Mouse (Mus musculus) urinary bladder, postnatal 25 days (tissue): ENCODE data around the gene Aip.
"Not testable (repeated sequence)": the region's sequence is repeated elsewhere in the genome, so short reads cannot be mapped to it uniquely, and the experiment has no call there.

Experiments
- DNase-seq: peaks from one replicate; pipeline ENCODE4 v3.0.0; 2022; ENCODE audit warnings: low spot score

Aip gene

DNA sequence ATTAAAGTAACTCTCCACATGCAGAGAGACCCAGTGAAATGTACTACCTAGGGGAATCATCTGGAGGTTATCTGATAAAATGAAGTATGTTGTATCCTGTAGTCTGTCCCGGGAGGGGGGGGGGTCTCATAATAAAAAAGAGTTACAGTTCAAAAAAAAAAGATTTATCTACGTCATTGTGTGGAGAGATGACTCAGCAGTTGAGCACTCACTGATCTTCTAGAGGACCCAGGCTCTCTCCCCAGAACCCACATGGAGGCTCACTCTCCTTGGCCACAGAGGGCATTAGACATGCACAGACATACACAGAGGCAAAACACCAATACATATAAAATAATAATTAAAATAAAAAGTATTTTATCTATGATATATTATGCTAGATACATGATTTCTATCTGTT lies 34.3 kb downstream of the Aip start:
- no peak for DNase-seq

DNA sequence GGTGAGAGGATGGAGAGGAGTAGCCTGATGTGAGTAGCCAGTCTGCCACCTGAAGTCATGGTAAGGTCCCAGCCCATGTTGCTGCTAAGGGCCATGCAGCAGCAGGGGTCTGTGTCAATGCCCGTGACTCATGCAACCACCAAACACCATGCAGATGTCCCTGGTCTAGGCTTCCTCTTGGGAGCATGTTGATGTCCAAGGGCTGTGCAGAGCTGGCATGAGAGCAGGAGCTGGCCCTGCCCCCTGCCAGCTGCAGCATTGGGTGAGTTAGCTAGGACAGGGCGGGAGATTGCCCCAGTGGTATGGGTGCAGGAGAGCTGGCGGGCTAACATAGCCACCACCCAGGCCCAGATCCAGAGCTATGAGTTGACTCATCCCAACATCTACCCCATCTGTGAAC lies 35.2 kb downstream of the Aip start:
- no peak for DNase-seq

DNA sequence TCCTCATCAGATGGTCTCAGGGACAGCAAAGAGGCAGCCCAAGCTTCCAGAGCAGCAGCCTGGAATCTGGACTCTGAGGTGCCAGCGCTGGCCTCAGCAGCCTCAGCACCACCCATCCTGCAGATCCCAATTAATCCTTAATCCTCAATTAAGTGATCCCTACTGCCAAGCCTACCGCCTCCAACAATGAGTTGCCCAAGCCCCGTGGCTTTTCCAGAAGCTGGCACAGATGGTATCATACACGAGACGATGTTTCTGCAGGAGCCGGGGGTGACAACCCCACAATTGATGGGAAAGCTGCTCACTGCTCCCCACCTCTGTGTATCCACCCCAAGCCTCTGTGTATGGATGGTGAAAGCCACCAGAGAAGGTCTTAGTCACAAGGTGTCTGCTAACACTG lies 36.5 kb downstream of the Aip start:
- no peak for DNase-seq

DNA sequence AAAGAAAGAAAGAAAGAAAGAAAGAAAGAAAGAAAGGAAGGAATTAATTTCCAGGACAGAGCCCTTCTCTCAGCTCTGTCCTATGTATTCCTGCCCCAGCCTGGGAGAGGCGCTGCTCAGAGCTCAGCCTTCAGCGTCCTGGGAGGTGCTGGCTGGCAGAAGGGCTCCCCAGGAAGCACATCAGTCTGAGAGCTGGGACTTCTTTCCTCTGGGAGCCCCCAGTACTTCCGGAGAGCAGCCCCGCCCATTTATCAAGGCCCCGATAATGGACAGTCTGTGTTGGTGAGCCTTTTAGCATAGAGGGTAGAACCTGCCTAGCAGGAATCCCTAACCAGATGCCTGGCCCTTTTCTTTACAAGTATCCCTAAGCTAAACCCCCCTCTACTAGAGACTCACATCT lies 37.5 kb downstream of the Aip start:
- no peak for DNase-seq

DNA sequence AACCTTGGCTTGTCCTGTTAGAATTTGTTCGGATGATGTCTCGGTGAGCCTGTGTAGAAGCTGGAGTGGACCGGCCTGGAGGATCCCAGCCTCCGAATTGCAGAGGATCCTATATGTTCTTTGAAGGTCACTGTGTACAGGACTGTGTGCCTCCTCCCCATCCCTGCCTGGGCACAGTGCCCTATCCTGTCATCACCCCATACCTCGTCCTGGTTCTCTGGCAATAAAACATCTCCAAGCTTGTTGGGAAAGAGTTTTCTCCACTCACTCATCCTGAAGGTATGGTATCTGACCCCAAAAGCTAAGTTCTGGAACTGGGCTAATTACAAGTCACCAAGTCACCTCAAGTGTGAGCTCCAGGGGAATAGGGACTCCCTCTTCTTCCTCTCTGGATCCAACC lies 38.6 kb downstream of the Aip start:
- DNase-seq = no peak

DNA sequence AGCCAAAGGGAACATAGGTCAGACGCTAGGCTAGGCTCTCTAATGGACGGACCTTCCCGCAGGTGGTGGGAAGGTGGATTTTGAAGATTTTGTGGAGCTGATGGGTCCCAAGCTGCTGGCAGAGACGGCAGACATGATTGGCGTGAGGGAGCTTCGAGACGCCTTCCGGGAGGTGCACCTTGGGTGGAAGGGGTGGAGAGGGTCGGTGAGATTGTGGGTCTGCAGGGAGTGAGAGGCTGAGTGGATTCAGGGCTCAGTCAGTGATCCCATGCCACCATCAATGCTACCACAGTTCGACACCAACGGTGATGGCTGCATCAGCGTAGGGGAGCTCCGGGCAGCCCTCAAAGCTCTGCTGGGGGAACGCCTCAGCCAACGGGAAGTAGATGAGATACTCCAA lies 39.5 kb downstream of the Aip start:
- no peak for DNase-seq

DNA sequence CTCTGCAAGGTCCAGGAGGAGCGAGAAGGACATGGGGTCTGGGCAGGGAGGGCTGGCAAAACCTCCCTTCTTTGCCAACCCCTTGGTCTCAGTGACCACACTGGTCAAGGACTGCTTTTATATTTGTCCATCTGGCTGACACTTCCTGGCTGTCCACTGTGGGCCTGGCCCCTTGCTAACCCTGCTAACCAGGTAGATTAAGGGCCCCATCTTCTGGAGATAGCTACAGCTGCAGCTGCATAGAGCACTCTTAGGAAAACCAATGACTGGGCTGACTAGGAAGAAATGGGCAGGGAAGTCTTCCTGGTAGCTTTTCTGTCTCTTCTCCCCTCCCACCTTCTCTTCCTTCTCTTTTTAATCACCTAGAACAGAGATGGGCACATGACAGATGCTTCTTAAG lies 40.7 kb downstream of the Aip start:
- DNase-seq = no peak

DNA sequence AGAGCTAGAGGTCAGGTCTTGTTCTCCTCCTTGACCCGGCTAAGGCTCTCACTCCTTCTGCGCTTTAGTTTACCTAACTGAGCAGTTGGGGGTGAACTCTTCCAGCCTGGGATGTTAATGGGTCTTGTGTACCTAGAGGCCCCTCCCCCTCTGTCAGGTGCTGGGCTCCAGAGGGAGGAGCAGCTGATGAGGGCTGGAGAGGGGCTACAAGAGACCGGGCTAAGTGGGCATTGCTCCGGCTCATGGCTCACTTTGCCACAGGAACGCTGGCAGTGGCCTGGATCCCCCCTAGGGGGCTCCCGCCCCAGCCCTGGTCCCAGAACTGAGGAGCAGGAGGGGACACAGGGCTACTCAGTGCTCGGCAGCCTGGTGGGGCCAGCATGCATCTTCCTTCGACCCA lies 41.8 kb downstream of the Aip start:
- no peak for DNase-seq

DNA sequence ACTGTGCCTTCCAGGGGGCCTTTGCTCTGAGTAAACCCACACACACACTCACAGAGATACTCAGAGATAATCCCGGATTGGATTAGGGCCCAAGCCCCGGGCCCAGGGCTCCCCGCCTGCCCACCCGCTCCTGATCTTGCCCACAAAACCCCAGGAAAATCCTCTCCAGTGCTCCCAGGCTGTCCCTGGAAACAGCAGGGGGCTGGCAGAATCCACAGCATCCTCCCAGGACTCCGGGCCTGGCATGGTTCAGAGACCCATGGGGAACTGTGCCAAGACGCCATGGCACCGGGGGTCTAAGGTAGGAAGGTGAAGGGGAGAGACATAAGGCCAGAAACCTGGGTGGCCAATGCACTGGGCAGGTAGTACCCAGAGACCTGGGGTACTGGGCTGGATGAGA lies 42.3 kb downstream of the Aip start:
- no peak for DNase-seq

DNA sequence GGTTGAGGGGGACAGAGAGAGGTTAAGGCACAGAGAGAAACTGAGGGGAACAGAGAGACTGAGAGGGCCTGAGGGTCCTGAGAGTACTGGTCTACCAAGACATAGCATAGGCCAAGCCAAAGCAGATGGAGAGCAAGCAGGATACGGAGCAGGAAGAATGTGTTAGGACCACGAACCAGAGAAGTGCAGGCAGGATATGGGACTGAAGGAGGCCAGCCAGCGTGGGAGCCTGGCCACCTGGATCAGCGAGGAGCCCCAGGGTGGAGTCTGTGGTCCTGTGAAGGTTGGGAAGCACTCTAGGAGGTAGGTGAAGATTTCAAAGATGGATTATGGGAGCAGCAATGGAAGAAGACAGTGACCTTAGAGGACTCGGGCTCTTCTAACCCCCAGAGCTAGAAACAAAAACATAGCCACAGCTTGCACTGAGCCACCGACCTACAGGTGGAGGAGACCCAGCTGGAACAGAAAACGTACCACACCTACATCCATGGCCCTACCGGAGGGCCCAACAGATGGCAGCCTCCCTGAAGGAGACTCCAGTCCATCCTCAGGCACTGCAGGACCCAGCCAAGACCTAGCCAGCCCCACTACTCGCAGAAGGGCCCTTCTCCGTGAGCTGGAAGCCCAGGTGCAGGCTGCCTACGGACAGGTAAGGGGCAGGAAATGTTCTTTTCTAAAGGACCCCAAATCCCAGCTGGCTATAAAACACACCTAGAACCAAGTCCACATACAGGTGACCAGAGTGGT lies 43.3 kb downstream of the Aip start:
- no peak for DNase-seq

DNA sequence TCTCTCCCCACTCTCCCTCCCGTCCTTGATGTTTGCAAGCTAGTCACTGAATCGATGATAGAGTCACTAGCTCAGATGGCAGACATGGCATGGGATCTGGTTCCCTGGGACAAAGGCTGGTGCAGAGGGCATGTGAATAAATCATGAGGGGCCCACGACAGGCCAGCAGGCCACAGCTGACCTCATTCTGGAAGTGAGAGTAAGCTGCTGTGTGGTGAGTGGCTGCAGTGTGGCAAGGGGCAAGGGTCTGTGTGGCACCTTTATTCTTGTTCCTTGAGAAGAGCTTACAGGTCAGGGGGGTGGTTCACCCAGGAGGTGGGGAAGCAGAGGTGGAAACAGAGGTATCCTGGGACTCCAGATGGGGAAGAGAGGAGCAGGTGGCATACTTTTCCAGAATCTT lies 44.3 kb downstream of the Aip start, which contains the start of gene Cabp2:
Gene Cabp2, plus strand, starts transcription at position 185 of the 400 bp plus-strand sequence.
- DNase-seq = no peak

DNA sequence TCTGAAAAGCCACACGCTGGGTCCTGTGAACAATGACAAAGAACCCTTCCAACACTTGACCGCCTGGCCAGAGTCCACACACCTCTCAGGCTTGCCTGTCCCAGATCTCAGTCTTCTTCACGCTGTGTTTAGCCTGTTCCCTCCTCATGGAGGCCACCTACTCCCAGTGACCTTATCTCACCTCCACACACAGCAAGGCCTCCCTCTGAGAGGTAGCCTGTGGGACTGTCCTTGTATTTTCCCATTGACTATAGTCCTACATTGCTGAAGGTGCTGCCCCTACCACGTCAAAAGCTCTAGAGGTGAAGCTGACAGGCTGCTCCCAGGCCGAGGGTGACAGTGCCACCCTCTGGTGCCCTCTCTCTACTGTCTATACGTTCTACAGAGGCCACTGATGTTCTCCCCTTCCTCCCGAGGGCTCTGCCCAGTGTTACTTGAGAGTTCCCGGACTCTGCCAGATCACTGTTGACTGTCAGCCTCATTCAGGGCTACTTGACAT lies 45.1 kb downstream of the Aip start:
- DNase-seq = no peak

DNA sequence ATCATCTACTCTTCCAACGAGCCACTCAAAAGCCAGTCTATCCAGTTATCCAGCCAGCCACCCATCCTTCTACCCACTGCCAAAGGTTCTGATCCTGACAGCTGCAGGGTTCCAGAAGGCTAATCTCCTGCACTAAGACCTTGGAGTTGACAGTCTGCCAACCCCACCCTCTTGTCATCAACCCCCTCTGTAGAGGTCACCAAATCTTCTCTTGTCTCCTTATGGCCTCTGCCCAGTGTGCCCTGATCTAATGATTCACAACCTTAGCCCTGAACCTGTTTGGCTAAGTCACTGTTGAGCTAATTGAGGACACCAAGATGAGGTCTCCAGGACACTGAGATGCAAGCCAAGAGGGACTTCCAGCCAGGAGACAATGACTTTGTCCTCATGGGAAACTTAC lies 46.1 kb downstream of the Aip start:
- no peak for DNase-seq

DNA sequence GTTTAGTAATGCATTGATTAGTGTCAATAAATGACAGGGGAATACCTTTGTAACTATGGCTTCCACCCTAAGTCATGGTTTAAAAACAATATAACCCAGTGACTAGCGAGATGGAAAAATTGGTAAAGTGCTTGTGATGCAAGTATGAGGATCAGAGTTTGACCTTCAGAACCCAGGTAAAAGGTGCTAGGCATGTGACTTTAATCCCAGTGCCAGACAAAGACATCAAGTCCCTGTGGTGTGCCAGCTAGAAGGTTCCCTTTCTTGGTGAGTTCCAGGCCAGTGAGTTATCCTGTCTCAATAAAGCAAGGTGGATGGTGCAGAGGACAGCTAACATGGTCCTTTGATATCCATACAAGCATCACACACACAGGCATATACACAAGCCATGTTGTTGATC lies 50.1 kb downstream of the Aip start:
- no peak for DNase-seq

DNA sequence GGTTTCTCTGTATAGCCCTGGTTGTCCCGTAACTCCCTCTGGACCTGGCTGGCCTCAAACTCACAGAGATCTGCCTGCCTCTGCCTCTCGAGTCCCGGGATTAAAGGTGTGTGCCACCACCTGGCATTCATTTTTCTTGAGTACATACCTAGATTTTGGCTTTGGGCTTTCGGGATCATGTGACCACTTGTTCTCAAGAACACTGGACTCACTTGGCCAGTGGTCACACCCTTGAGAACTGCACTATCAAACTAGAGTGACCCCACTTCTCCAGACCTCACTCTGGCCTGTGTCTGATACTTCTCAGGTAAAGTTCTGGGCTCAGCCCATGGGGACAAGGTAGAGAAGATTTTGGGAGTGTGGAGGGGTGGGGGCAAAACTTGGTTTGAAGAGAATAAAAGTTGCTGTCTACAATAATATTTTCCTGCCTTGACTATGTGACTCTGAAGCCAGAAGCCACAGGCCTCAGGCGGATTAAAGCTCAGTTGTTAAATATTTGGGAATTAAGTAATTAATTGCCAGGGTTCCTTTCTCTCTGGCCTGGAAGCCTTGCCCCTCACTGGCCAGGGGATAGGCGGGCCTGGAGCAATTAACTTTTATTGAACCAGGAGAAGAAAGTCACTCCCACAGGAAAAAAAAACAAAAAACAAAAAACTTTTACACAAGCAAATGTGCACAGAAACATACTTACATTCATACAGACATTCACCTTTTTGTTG lies 52.8 kb downstream of the Aip start:
- no peak for DNase-seq

DNA sequence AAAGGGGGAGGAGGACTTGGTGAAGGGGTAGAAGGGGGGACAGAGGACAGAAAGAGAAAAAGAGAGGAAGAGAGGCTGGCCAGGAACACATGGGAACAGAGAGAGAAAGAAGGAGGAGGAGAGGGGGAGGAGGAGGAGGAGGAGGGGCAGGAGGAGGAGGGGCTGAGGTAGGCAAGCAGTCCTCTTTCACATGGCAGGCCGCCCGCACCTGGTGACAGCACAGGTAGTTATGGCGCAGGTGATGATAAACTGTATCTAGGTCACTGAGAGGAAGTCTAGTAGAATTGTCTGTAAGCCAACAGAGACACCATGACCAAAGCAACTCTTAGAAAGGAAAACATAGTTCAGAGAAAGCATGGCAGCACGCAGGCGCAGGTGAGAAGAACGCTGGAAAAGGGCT lies 54.3 kb downstream of the Aip start:
- no peak for DNase-seq

DNA sequence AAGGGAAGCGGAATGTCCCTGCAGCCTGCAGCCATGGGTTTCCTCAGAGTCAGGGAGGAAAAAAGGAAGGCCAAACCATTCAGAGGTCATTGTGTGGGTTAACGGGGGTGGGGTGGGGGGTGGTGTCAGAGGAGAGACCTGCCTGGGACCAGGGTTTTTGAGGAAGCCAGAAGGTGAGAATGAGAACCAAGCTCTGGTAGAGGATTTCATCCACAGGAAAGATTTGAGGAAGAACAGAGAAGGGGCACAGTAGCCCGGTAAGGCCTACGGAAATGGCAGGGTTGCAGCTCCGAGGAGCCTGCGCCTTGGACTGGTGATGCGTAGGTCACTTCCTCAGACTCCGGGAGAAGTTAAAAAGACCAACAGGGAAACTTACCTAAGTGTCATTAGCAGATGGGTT lies 54.9 kb downstream of the Aip start:
- no peak for DNase-seq

DNA sequence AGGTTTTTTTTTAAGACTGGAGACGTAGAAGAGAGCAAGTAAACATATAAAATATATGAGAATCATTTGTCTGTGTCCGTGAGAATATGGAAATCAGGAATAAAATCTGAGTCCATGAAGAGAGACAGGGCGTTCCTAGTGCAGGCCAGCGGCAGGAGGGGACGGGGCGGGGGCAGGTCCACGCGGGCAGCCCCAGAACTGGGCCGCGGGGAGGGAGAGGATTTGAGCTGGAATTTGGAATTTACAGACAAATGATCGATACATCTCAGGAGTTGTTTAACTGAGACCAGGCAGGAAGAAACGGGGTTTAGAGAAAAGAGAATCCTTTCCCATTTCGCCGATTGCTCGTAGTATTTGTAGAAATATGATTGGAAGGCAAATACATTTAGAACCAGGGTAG lies 55.3 kb downstream of the Aip start:
- no peak for DNase-seq

DNA sequence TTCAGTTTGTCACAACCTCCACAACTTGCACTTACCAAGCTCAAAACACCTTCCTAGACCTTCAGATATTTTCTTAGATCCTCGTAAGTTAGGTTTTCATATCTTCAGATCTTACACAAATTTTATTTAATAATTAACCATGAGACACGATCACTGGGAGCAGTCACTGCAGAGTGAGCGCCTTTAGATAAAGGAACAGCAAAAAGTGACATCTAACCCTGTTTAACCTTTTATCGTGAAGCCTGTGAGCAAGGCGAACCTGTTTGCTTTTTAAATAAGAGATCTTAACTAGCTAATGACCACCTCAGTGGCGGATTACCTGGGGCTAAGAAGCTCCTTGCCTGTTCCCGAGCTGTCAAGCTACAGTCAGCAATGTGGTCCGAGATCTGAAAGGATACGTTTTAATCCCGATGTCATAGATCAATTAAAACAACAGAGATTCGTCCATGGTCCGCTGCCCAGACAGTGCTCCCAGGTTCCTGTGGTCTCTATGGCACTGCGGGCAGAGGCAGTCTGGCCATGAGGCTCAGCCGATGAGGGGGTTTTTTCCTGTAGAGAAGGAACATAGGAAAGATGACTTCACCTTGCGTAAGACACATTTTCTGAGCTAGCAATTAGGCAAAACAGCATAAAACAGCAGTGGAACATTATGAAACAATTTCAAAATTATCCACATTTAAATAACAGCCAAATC lies 56.8 kb downstream of the Aip start:
- DNase-seq = no peak

DNA sequence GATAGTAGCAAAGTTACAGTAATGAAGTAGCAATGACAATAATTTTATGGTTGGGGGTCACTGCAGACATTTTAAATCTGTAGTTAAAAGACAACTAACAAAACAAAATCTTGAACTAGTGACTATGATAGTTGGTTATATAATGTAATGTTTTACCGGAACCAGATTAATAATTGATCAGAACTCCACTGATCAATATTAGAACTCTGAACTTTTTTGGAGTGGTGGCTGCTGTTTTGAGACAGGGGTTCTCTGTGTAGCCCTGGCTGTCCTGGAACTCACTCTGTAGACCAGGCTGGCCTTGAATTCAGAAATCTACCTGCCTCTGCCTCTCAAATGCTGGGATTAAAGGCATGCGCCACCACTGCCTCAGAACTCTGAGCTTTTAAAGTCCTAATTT lies 57.4 kb downstream of the Aip start:
- DNase-seq = not testable (repeated sequence)

DNA sequence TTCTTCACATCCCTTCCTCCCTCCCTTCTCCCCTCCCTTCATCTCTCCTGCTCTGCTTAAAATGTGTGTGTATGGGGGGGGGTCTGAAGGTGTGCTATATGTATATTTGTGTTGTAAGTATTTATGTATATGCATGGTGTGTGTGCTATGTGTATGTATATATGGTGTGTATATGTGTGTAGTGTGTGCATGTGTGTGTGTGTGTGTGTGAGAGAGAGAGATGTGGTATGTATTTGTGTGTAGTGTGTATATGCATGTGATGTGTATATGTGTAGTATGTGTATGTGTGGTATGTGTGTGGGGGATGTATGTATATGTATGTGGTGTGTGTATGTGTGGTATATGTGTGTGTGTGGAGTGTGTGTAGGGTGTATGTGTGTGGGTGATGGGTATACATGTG lies 58.8 kb downstream of the Aip start:
- DNase-seq = no peak

DNA sequence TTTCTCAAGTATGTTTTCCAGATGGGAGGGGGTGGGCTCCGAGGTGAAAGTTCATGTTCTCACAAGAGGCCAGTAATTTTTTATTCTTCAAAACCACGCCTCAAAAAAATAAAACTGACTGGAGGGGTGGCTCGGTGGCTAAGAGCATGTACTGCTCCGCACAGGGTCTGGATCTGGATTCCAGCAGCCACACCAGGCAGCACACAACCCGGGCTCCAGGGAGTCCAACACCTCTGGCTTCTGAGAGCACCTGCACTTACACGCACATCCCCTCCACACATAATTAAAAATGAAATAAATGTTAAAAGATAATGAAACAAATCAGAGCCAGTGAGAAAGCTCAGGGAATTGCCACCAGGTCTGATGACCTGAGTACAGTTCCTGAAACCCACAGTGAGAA lies 59.4 kb downstream of the Aip start:
- DNase-seq = no peak

DNA sequence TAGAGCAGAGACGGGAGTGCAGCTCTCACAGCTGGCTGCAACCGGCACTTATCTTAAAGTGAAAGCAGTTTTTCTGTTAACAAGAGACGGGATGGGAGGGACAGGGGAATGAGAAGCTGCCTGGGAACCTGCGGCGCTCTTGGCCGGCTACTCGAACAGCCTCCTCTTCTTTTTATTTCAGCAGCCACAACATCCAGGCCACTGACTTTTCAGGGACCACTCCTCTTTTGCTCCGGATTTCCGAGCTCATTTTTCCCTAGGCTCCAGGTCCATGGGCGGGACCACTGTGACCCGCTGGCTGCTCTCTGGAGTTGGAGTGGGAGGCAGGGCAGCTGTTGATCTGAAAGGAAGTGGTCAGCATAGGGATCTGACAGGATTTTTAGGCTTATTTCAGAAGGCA lies 61.2 kb downstream of the Aip start:
- not testable (repeated sequence) for DNase-seq
